Mouse (Mus musculus): ENCODE measurements around the gene Kcnh4. TPM values are rescaled to one million over a fixed set of nuclear protein-coding genes. Genes with fewer than 3 reads are reported as not detected.

Gene Kcnh4
- polyA plus RNA-seq, 1 experiment from 2014 or later: not detected

DNA sequence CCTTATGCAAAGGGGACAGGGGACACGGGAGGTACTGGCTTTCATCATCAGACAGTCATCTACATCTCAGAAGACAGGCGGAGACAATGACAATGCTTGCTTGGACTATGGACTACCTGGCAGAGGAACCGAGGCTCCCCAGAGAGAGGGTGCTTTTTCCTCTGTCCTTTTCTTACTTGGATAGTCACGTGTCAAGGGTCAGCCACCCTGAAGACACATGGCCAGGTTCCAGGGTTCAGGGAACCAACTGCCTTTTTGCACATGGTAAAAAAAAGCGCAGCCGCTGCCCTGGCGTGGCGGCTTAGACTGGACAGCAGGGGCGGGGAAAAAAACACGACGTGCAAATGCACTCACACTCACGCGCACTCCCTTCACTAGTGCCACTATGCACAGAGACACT is 22.8 kb upstream of the Kcnh4 start:
- H3K4me3 ChIP-seq: no peak overlapping the region
- peaks cover 33% of the 10 kb centered on the region for H3K36me3 ChIP-seq
- WGBS: 90% methylated on average over 13 of the region's 13 CpGs
- no peak for DNase-seq (ENCODE audit: low spot score)
- H3K9me3 ChIP-seq (replicated peaks): no peaks in the 10 kb centered on the region
- H3K27ac ChIP-seq: no peak overlapping the region
- no peaks in the 10 kb centered on the region for H3K27me3 ChIP-seq (ENCODE audit: low read depth, poor library complexity, severe bottlenecking)
- peaks cover 15% of the 10 kb centered on the region for H3K4me1 ChIP-seq

DNA sequence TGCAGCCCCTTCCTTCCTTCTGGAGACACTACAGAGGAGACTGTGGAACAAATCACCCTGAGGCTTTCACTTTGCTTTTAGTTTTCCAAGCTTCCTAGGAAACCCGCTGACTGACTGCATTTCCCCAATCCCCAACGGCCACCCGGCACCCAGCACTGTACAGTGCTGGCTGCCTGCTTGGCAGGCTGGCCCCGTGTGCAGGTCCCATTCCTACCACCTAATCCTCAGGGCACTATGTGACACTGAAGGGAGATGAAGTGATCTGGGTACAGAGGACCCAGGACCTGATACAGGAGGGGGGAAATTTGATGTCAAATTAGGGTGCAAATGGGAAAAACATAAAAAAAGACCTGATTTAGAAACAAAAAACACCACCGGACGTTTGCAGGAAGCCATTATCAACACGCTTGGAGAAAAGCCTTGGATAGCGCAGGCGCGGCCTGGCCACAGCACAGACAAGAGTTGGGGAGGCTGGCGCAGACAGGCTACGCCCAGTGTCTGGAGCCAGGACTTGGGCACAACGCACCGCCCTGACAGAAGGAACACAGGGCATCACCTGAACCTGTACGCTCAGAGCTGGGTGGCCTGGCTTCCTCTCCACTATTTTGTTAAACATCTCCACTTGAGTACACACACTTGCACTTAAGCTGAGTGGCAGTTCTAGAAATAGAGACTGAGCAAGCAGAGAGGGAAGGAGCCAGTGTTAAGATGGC is 22.2 kb upstream of the Kcnh4 start:
- Histone ChIP-seq H3K4me3 (no peak overlapping the region), H3K27ac (no peak overlapping the region), H3K36me3 (peaks cover 33% of the 10 kb centered on the region), H3K9me3 (replicated peaks) (no peaks in the 10 kb centered on the region), H3K27me3 (ENCODE audit: low read depth, poor library complexity, severe bottlenecking) (no peaks in the 10 kb centered on the region), H3K4me1 (peaks cover 8% of the 10 kb centered on the region)
- no peak for DNase-seq (ENCODE audit: low spot score)
- WGBS: 90% methylated on average over 15 of the region's 15 CpGs

GRCm38 (mm10) chr11:100780247-100780646 is 20.5 kb upstream of the Kcnh4 start:
- 83% methylated on average over 8 of the region's 8 CpGs for WGBS
- Histone ChIP-seq H3K9me3 (replicated peaks) (no peaks in the 10 kb centered on the region), H3K36me3 (peaks cover 30% of the 10 kb centered on the region), H3K4me3 (no peak overlapping the region), H3K27ac (no peak overlapping the region), H3K27me3 (ENCODE audit: low read depth, poor library complexity, severe bottlenecking) (no peaks in the 10 kb centered on the region), H3K4me1 (no peaks in the 10 kb centered on the region)
- DNase-seq (ENCODE audit: low spot score): no peak

DNA sequence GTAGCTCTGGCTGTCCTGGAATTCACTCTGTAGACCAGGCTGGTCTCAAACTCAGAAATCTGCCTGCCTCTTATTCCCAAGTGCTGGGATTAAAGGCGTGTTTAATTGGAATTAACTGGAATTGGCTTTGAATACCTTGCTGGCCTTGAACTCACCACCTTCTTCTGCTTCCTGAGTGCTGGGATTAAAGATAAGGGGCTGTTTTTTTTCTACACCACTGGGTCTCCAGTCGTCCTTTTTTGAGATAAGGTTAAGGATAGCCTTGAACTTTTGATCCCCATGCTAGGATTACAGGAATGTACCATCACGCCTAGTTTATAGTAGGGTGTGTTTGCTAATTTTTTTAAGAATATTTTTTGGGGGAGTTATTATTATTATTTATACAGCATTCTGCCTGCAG is 18.3 kb upstream of the Kcnh4 start:
- H3K4me3 ChIP-seq: no peak overlapping the region
- H3K4me1 ChIP-seq: no peaks in the 10 kb centered on the region
- peaks cover 19% of the 10 kb centered on the region for H3K36me3 ChIP-seq
- no peak for DNase-seq (ENCODE audit: low spot score)
- no peaks in the 10 kb centered on the region for H3K9me3 ChIP-seq (replicated peaks)
- H3K27ac ChIP-seq: no peak overlapping the region
- 75% methylated on average over 3 of the region's 3 CpGs for WGBS
- H3K27me3 ChIP-seq (ENCODE audit: low read depth, poor library complexity, severe bottlenecking): no peaks in the 10 kb centered on the region

- WGBS: 88% methylated on average over 10 of the region's 10 CpGs
- Histone ChIP-seq H3K27ac (no peak overlapping the region), H3K36me3 (peaks cover 4% of the 10 kb centered on the region; the same call in 1 of the 2 replicates), H3K4me1 (peaks cover 3% of the 10 kb centered on the region), H3K27me3 (ENCODE audit: low read depth, poor library complexity, severe bottlenecking) (no peaks in the 10 kb centered on the region), H3K4me3 (no peak overlapping the region), H3K9me3 (replicated peaks) (no peaks in the 10 kb centered on the region)
- DNase-seq (ENCODE audit: low spot score): no peak
These were observed 16.2 kb upstream of the Kcnh4 start for GRCm38 (mm10) chr11:100775921-100776320.

GRCm38 (mm10) chr11:100774261-100774660 is 14.5 kb upstream of the Kcnh4 start:
- 70% methylated on average over 4 of the region's 4 CpGs for WGBS
- Histone ChIP-seq H3K4me3 (no peak overlapping the region), H3K27me3 (ENCODE audit: low read depth, poor library complexity, severe bottlenecking) (no peaks in the 10 kb centered on the region), H3K9me3 (replicated peaks) (no peaks in the 10 kb centered on the region), H3K36me3 (peaks cover 4% of the 10 kb centered on the region; the same call in 1 of the 2 replicates), H3K27ac (no peak overlapping the region), H3K4me1 (peaks cover 14% of the 10 kb centered on the region)
- DNase-seq (ENCODE audit: low spot score): no peak

DNA sequence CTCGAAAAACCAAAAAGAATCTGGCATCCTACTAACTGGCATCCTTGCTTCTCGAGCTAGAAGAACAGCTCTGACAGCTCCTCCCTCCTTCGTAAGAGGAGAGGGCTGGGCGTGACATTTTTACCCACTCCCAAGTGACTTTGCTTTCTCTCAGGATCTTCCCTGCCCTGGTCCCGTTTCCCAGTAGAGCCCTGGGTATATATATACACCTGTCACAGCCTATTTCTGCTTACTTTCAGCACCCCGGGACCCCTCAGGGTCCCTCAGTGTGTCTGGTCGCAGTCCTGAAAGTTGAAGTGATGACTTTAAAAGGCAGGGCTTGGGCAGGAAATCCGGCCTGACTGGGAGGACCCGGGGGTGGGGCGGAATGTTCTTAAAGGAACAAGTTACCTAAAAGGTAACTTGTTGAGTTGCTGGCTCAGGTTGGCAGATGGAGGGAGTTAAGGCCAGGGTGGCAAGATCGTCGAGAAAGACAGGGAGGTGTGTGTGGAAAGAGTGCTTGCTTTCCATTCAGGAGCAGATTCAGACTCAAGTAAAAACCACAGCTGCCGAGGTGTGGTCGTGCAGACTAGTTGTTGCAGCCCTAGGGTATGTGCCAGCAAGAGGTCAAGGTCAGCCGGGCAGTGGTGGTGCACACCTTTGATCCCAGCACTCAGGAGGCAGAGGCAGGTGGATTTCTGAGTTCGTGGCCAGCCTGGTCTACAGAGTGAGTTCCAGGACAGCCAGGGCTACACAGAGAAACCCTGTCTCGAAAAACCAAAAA is 11.1 kb upstream of the Kcnh4 start, which contains the start of gene Ghdc:
Ghdc (minus strand) TSS at position 312 of the 763 bp plus-strand sequence.
- Histone ChIP-seq H3K27ac (peak within 1 kb of the TSS; percentile 61; the same call in 1 of the 2 replicates), H3K4me1 (peaks cover 14% of the 10 kb centered on the region), H3K9me3 (replicated peaks) (no peaks in the 10 kb centered on the region), H3K4me3 (peak within 1 kb of the TSS; percentile 62), H3K27me3 (ENCODE audit: low read depth, poor library complexity, severe bottlenecking) (no peaks in the 10 kb centered on the region), H3K36me3 (no peaks in the 10 kb centered on the region)
- 23% methylated on average over 17 of the region's 17 CpGs for WGBS
- DNase-seq (ENCODE audit: low spot score): peak; percentile 77

- WGBS: 55% methylated on average over 6 of the region's 6 CpGs
- Histone ChIP-seq H3K4me1 (peaks cover 14% of the 10 kb centered on the region), H3K27ac (0 out of 2 replicates have a peak overlapping the region, but pooled peaks have one; percentile 61), H3K27me3 (ENCODE audit: low read depth, poor library complexity, severe bottlenecking) (0 out of 2 replicates have a peak, but pooled peaks cover 3% of the 10 kb centered on the region), H3K9me3 (replicated peaks) (no peaks in the 10 kb centered on the region), H3K36me3 (no peaks in the 10 kb centered on the region), H3K4me3 (peak overlapping the region; percentile 62)
- DNase-seq (ENCODE audit: low spot score): no peak
These were observed 10.2 kb upstream of the Kcnh4 start for GRCm38 (mm10) chr11:100769980-100770379.

GRCm38 (mm10) chr11:100767871-100768270 is 8.1 kb upstream of the Kcnh4 start:
- Histone ChIP-seq H3K27ac (no peak overlapping the region), H3K4me3 (no peak overlapping the region), H3K9me3 (replicated peaks) (no peaks in the 10 kb centered on the region), H3K27me3 (ENCODE audit: low read depth, poor library complexity, severe bottlenecking) (peaks cover 10% of the 10 kb centered on the region), H3K4me1 (peaks cover 14% of the 10 kb centered on the region), H3K36me3 (no peaks in the 10 kb centered on the region)
- DNase-seq (ENCODE audit: low spot score): no peak
- 87% methylated on average over 5 of the region's 5 CpGs for WGBS

- Histone ChIP-seq H3K4me1 (peaks cover 17% of the 10 kb centered on the region), H3K4me3 (no peak overlapping the region), H3K9me3 (replicated peaks) (no peaks in the 10 kb centered on the region), H3K36me3 (no peaks in the 10 kb centered on the region), H3K27ac (no peak overlapping the region), H3K27me3 (ENCODE audit: low read depth, poor library complexity, severe bottlenecking) (peaks cover 21% of the 10 kb centered on the region)
- DNase-seq (ENCODE audit: low spot score): no peak
- 81% methylated on average over 9 of the region's 9 CpGs for WGBS
These were observed 7.0 kb upstream of the Kcnh4 start for GRCm38 (mm10) chr11:100766726-100767125.

- 89% methylated on average over 7 of the region's 7 CpGs for WGBS
- Histone ChIP-seq H3K27ac (peak within 1 kb of the TSS; percentile 11; the same call in 1 of the 2 replicates), H3K36me3 (no peaks in the 10 kb centered on the region), H3K27me3 (ENCODE audit: low read depth, poor library complexity, severe bottlenecking) (peaks cover 57% of the 10 kb centered on the region), H3K4me3 (peak within 1 kb of the TSS; percentile 56), H3K4me1 (peaks cover 24% of the 10 kb centered on the region), H3K9me3 (replicated peaks) (no peaks in the 10 kb centered on the region)
- DNase-seq (ENCODE audit: low spot score): no peak
These were observed 3.1 kb upstream of the Kcnh4 start, which contains the start of gene Hcrt for GRCm38 (mm10) chr11:100762831-100763230. TSS of gene Hcrt (minus strand) at chr11:100762931.

DNA sequence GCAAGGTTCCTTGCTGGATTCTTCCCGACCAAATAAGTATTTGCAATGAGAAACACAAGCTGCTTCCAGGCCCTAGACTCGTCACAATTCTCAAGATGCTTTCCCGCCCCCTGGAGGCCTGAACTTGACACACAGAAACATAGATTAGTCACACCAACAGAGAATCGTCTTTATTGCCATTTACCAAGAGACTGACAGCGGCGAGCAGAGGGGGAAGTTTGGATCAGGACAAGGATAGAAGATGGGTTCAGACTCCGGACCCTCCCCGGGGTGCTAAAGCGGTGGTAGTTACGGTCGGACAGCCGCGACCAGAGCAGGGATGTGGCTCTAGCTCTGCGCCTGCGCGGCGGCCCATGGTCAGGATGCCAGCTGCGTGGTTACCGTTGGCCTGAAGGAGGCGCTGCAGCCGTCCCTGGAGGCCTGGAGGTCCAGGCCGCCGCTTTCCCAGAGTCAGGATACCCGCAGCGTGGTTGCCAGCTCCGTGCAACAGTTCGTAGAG is 1.9 kb upstream of the Kcnh4 start:
- Histone ChIP-seq H3K27ac (peak overlapping the region; percentile 11; the same call in 1 of the 2 replicates), H3K27me3 (ENCODE audit: low read depth, poor library complexity, severe bottlenecking) (peaks cover 64% of the 10 kb centered on the region), H3K4me1 (peaks cover 24% of the 10 kb centered on the region), H3K4me3 (peak overlapping the region; percentile 56), H3K9me3 (replicated peaks) (no peaks in the 10 kb centered on the region), H3K36me3 (no peaks in the 10 kb centered on the region)
- peak; percentile 94 for DNase-seq (ENCODE audit: low spot score)
- 1% methylated on average over 27 of the region's 27 CpGs for WGBS
